Mouse (Mus musculus) induced T-regulatory cell, adult 2 months (primary cell): ENCODE measurements around the gene Cdk5r2.
"Not testable (repeated sequence)": the region's sequence is repeated elsewhere in the genome, so short reads cannot be mapped to it uniquely, and the experiment has no call there.

Experiments used
- DNase-seq: peaks from one replicate; pipeline ENCODE4 v3.0.0-alpha.2; 2012; ENCODE audit warnings: low read depth

Cdk5r2 gene

DNA sequence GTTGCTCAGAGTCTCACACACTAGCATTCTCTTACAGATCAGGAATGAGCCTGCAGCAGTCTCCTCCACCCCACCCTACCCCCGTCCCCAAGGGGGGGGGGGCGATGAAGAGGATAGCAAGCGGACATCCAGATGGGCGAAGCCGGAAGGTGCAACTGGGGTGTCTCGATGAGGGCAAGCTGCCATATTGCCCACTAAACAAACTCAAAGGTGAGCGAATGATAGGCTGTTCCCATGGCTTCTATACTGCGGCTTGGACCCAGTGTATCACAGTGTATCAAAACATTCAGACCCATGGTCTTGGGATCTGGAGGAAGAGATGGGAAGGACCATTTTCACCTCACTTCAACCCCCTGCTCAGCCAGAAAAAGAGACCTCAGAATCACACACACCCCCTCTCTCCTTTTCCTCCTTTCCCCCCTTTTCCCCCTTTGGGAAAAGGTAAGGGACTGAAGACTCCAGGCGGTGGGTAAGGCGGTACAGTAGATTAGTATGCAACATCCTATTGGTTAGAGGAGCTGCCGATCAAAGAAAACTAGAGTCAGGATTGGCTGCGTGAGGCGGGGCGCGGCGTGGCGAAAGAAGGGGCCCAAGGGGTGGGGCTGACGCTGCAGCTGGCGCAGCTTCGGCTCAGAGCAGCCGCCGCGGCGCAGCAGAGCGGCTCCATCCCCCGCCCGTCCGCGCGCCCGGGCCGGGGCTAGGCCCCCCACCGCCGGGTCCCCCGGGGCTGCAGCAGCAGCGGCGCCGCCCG, at the start of gene Cdk5r2:
Cdk5r2 (plus strand) TSS at position 629 of the 751 bp plus-strand sequence.
- DNase-seq, result peak; percentile 81

DNA sequence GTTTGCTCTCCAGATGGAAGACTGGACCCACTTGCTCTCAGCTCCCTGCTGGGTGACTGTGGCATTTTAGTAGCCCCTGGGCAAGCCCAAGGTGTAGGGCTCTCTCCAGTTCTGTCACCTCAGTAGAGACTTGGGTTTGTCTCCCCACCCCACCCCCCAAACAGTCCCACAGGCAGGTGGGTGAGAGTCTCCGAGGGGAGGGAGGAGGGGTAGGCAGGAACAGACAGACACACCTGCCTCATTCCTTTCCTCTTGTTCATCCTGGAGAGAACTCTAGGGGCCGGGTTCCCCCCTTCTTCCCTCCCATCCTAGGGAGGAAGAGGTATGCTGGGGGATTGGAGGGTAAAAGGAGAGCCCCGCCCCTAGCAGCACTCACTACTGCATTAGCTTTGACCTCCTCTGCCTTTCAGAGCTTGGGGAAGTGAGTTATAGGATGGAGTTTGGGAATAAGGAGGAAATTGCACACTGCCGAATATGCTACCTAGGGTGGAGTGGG, 49.3 kb upstream of the Cdk5r2 start:
- DNase-seq, result peak; percentile 28

DNA sequence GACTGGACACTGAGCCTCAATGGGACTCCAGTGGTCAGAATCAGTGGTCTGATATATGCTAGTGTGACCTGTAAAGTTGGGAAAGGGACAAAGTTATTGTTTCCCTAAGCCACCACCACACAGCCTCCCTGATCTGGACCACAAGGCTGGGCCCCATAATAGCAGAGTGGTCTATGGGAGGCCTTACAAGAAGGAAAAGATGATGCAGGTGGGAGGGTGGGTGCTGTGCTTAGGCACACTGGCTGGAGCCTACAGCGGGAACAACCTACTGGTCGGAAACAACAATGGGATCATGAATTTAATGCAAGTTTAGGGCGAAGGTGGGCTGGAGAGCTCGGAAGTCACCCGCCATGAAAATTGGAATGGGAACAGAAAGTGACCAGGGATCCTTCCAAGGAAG, 48.9 kb upstream of the Cdk5r2 start:
- DNase-seq, result no peak

- peak; percentile 91 for DNase-seq
Observed at GRCm38 (mm10) chr1:74806360-74807311, 48.1 kb upstream of the Cdk5r2 start.

DNA sequence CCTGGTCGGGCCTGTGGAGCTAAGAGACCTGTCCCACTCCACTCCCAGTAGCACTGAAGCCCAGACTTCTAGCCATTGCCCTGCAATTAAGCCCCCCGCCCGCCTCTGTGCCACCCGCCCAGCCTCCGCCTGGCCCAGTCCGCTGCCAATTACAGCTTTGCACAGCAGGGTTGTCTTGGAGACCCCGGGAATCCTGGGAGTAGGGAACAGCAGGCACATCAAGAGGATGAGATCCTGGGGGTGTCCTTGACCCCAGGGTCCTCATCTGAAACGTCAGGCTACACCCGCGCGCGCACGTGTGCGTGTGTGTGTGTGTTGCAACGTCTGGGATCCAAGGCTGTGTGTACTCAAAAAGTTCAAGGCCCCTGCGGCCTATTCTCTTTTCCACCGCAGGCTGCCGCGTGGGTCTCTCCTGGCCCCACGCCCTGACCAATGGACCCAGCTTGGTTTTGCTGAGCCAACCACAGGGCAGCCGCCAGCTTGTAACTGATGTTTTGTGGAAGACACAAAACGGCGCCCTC, 47.1 kb upstream of the Cdk5r2 start:
- no peak for DNase-seq

DNA sequence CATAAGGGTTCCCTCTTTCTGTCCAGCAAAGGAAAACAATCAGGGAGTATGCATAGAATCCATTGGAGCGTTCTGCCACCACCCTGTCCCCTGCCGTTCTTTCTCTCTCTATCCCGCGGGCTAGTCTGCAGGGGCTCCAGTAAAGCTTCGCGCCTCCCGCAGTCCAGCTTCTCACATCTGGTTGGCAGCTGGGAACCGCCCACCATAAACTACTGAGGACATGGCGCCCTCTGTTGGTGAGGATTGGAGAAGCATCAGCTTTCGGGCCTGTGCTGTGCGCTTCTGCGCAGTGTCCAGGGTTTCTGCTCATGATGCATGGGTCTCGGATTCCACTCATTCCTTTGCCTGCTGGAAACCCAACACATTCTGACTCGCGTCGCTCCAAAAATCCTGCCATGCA, 46.7 kb upstream of the Cdk5r2 start:
- DNase-seq, result peak; percentile 93

GRCm38 (mm10) chr1:74809007-74809406, 45.7 kb upstream of the Cdk5r2 start:
- DNase-seq, result peak; percentile 37

- DNase-seq, result peak; percentile 43
Observed at GRCm38 (mm10) chr1:74814931-74815647, 39.6 kb upstream of the Cdk5r2 start.

DNA sequence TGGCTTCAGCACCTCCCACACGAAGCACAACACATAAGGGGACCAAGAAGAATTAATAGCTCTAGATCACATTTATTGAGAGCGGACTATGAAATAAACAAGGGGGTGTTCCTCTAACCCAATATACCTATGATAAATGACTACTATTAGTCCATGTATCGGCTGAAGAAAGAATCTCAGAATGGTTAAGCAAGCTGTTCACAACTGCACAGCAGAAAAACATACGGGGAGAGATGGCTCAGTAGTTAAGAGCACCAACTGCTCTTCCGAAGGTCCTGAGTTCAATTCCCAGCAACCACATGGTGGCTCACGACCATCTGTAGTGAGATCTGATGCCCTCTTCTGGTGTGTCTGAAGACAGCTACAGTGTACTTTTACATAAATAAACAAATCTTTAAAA, 38.8 kb upstream of the Cdk5r2 start:
- DNase-seq, result not testable (repeated sequence)

DNA sequence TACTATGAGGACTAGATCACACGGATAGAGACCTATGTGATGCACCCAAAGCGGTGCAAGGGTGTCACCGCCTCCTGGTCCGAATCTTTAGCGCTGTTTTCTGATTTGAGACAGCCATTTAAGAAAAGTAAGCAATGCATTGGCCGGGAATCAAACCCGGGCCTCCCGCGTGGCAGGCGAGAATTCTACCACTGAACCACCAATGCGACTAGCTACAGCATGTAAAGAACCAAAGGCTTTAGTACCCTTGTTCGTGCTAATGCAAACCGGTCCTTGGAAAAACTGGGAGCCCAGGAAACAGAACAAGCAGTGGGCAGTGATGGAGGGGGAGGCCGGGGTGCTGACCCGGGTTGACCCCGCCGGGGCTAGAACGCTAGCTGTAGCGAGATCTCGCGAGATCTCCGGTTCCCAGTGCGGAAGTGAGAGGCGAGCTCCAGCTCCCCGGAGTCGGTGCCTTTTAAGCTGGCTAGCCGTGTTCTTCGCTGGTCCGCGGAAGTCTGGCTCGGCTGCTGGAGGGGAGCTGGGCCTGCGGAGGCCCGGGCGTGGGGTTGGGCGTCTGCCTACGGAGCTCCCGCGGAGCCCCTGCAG, 38.0 kb upstream of the Cdk5r2 start:
- DNase-seq, result peak; percentile 95

- no peak for DNase-seq
Observed at GRCm38 (mm10) chr1:74817219-74817618, 37.5 kb upstream of the Cdk5r2 start.

- DNase-seq, result peak; percentile 5
Observed at GRCm38 (mm10) chr1:74818509-74818908, 36.2 kb upstream of the Cdk5r2 start.

GRCm38 (mm10) chr1:74823598-74823997, 31.1 kb upstream of the Cdk5r2 start:
- DNase-seq, result peak; percentile 18

DNA sequence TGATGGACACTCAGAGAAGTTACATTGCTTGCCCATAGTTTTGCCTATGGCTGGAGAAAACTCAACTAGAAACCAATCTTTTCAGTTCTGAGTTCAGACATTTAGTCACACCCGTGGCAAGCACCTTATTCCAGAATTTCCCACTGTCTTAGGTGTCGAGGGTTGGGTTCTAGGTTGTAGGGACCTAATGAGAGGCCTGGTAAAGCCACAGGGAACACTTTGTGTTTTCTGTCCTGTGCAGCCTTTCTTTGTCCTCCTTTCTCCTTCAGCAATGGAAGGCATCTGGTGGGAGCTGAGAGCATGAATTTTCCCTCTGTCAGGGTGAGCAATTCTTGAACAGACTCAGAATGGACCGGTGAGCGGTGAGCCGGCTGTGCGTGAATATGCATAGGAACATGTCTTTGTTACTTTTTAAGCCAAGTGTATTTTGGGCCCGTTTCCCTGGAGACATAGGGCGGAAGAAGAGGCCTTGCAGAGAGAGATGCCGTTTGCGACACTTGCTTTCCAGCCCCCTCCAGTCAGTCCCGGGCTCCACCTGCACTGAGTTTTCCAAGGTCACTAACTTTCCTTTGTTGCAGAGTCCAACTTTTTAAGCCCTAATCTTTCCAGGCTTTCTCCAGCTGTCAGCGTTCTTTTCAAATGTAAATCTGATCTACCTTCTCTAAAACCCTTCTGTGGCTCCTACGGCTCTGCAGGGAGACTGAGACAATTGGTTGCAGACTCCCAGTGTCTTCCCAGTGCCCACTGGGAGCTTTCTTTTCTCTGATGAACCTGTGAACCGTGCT, 30.0 kb upstream of the Cdk5r2 start:
- DNase-seq, result no peak

- DNase-seq, result no peak
Observed at GRCm38 (mm10) chr1:74830061-74830460, 24.7 kb upstream of the Cdk5r2 start.

- DNase-seq, result no peak
Observed at GRCm38 (mm10) chr1:74833255-74833654, 21.5 kb upstream of the Cdk5r2 start.

DNA sequence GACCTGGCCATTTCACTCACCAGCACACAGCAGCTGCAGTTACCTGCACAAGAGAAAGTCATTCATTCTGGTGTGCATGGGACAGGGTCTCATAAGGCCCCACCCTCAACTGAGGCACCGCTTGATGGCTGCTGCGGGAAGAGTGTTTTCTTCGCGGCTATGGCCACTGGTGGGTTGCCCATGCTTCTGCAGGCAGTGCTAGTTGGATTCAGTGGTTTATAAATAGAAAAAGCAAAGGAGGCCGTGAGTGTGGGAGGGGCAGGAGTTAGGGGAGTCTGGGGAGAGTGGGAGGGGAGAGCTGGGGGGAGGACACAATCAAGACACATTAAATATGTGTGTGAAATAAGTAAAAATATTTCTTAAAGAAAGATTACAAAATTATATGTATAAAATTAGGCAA, 11.6 kb upstream of the Cdk5r2 start:
- no peak for DNase-seq

GRCm38 (mm10) chr1:74846341-74846740, 8.4 kb upstream of the Cdk5r2 start:
- DNase-seq, result no peak

- DNase-seq, result no peak
Observed at GRCm38 (mm10) chr1:74848946-74849345, 5.8 kb upstream of the Cdk5r2 start.

- no peak for DNase-seq
Observed at GRCm38 (mm10) chr1:74850251-74850650, 4.5 kb upstream of the Cdk5r2 start.
